Comparison of ENCODE assay signal across 33 mouse cellular contexts in the genomic region with DNA sequence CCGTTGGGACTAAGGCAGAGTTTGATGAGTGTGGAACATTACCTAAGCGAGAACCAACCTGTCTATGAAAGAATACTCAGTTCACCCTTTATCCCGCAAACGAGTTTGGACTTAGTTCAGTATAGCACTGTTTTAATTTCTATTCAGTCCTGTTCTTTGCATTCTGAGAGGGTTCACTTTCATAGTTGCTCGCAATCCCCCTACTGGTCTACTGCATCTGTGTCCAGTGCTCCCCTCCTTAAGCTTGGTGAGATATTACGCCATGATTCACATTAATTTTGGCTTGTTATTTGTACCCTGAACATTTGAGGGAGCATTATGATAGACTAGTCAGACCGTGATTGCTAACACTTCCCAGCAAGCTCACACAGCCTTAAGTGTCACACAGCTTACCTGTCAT.
"Had no signal": no experiment of that assay in that cellular context is flagged by ENCODE, and none has a peak within 500 bp of the region (broad histone marks: within the 10 kb centered on the region; RNA-seq: fewer than 3 reads in every experiment).

No protein-coding gene starts in this region.

- H3K4me1 ChIP-seq: limb, embryonic 10.5 days; limb, embryonic 12.5 days; limb, embryonic 13.5 days; limb, embryonic 15.5 days; liver, embryonic 12.5 days; liver, embryonic 13.5 days; liver, embryonic 15.5 days; lung, embryonic 15.5 days; midbrain, embryonic 10.5 days; midbrain, embryonic 12.5 days; midbrain, embryonic 13.5 days; midbrain, embryonic 15.5 days; neural tube, embryonic 12.5 days; neural tube, embryonic 13.5 days had no signal

- H3K4me2 ChIP-seq: limb, embryonic 12.5 days; limb, embryonic 13.5 days; limb, embryonic 15.5 days; liver, embryonic 11.5 days; liver, embryonic 12.5 days; liver, embryonic 13.5 days; liver, embryonic 15.5 days; lung, embryonic 14.5 days; lung, embryonic 15.5 days; midbrain, embryonic 11.5 days; midbrain, embryonic 12.5 days; midbrain, embryonic 13.5 days; midbrain, embryonic 15.5 days; neural tube, embryonic 12.5 days; neural tube, embryonic 13.5 days had no signal

- H3K9me3 ChIP-seq: limb, embryonic 10.5 days; limb, embryonic 12.5 days; limb, embryonic 13.5 days; limb, embryonic 15.5 days; liver, embryonic 12.5 days; liver, embryonic 13.5 days; liver, embryonic 15.5 days; lung, embryonic 15.5 days; megakaryocyte, embryonic 14.5 days; midbrain, embryonic 10.5 days; midbrain, embryonic 12.5 days; midbrain, embryonic 13.5 days; midbrain, embryonic 15.5 days; neural tube, embryonic 12.5 days; neural tube, embryonic 13.5 days had no signal

- DNase-seq: left cerebral cortex, postnatal 4 days; liver; liver, embryonic 13.5 days; liver, postnatal 0 days; lung, adult 18-20 months; lung, adult 2 months; lung, embryonic 14.5 days; lung, postnatal 10 days; lung, postnatal 14 days; lung, postnatal 36 days; lung, postnatal 4 days; midbrain, embryonic 14.5 days had no signal

- ATAC-seq: liver, embryonic 12.5 days; liver, postnatal 0 days; lung, postnatal 0 days; midbrain, embryonic 13.5 days; midbrain, embryonic 15.5 days; midbrain, embryonic 16.5 days had no signal

- H3K27ac ChIP-seq: limb, embryonic 10.5 days; limb, embryonic 12.5 days; limb, embryonic 13.5 days; limb, embryonic 15.5 days; liver, embryonic 12.5 days; liver, embryonic 13.5 days; liver, embryonic 14.5 days; liver, embryonic 15.5 days; lung, embryonic 15.5 days; macrophage; midbrain, embryonic 10.5 days; midbrain, embryonic 12.5 days; midbrain, embryonic 13.5 days; midbrain, embryonic 15.5 days; neural tube, embryonic 12.5 days; neural tube, embryonic 13.5 days had no signal

- H3K9ac ChIP-seq: limb, embryonic 12.5 days; limb, embryonic 13.5 days; limb, embryonic 15.5 days; liver, embryonic 12.5 days; liver, embryonic 13.5 days; liver, embryonic 14.5 days; liver, embryonic 15.5 days; liver, postnatal 0 days; lung, embryonic 14.5 days; lung, embryonic 15.5 days; midbrain, embryonic 12.5 days; midbrain, embryonic 13.5 days; midbrain, embryonic 15.5 days; neural tube, embryonic 12.5 days; neural tube, embryonic 13.5 days had no signal

- H3K27me3 ChIP-seq: limb, embryonic 12.5 days; limb, embryonic 13.5 days; limb, embryonic 15.5 days; liver, embryonic 12.5 days; liver, embryonic 13.5 days; liver, embryonic 15.5 days; lung, embryonic 15.5 days; megakaryocyte, embryonic 14.5 days; midbrain, embryonic 12.5 days; midbrain, embryonic 13.5 days; midbrain, embryonic 15.5 days; neural tube, embryonic 12.5 days; neural tube, embryonic 13.5 days had no signal

- H3K4me3 ChIP-seq: limb, embryonic 10.5 days; limb, embryonic 12.5 days; limb, embryonic 13.5 days; limb, embryonic 15.5 days; liver, embryonic 12.5 days; liver, embryonic 13.5 days; liver, embryonic 15.5 days; lung, embryonic 15.5 days; megakaryocyte, embryonic 14.5 days; midbrain, embryonic 10.5 days; midbrain, embryonic 12.5 days; midbrain, embryonic 13.5 days; midbrain, embryonic 15.5 days; myocyte; neural tube, embryonic 12.5 days; neural tube, embryonic 13.5 days had no signal
